Mouse (Mus musculus) common myeloid progenitor, adult 5-6 weeks (primary cell): ENCODE measurements at regions not wholly inside any gene's neighbourhood (a gene's known extent, or its start where the extent isn't known, plus 50 kb on each side); places are given as distances from the start of the nearest gene placed in this dataset.
"Not testable (repeated sequence)": the region's sequence is repeated elsewhere in the genome, so short reads cannot be mapped to it uniquely, and the experiment has no call there.

Source experiments
- ATAC-seq: replicated peaks from 2 replicates; pipeline ENCODE4 v1.8.0; 2016; ENCODE audit warnings: low read depth, mild to moderate bottlenecking, moderate TSS enrichment, inconsistent platforms; ENCODE audit not compliant: poor library complexity, severe bottlenecking

DNA sequence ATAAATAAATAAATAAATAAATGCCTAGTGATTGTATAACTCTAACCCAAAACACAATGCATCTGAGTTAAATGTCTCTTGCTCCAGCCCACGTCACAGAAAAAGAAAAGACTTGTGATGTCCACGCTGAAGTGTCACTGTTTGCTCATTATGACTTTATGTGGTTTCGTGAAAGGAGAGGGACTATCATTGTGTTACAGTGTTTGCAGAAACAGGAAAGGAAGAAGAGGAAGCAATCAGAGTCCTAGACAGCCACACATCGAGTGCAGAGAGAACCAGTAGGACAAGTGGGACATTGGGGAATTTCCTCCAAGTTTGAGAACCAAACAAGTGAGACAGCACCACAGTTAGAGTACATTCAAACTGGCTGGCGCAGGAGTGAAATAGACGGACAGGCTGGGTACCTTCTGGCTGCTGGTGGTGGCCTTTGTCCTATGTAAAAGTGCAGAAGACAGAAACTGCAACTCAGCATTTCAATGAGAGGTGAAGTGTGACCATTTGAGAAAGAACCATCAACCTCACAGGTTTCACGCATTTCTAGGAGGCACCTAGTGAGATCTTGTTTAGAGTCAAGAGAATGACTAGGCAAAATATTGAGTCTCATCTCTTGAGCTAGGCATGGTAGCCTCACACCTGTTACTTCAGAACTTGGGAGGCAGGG lies 59.6 kb downstream of the Fasl start:
- ATAC-seq, result peak; percentile 88

DNA sequence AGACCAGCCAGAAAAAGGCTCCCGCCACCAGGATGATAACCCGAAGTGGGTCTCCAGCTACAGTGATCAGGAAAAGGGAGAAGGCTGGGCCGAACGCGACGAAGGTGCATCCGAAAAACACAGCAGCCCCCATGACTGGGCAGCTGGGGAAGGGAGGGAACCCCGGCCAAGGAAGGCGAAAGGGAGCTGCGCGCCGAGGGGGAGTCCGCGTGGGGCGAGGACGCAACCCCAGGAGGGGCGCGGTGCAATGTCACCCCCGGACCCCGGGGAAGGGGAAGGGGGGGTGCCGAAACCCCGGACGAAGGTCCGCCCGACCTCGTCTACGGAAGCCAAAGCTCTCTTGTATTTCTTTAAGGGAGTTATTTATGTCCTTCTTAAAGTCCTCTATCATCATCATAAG lies 60.9 kb downstream of the Fasl start:
- ATAC-seq, result peak; percentile 63

DNA sequence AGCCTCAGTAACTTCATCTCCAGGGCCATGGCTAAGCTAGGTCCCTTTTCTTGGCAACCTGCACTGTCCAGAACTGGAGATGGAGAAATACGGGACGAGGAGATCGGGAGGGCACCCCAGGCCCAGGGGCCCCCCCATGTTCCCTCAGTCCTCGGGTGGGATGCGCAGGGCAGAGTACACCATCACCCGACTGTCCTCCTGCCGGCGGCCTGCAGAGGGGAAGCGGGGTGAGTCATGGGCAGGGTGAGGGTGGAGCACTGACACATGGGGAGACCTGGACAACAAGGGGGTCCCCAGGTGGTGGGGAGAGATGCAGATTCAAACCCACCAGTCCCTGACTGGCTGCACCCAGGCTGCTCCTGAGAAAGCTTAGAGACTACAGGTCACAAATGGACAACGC lies 62.2 kb downstream of the Fasl start:
- ATAC-seq, result not testable (repeated sequence)

DNA sequence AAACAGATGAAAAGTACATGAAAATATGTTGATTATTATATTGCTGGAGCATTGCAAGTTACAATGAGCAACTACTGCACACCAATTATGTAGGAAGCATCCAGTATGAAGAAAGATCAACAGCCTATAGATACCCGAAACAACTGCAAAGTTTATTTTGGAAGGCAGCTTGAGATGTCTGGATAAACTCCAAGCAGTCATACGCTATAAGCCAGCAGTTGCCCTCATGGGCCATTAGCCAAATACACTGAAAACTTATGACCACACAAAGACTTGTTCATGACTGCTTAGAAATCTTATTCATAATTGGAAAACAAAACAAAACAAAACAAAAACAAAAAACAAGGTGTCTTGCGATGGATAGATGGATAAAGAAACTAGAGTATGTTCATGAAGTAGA lies 68.4 kb downstream of the Fasl start:
- no peak for ATAC-seq

DNA sequence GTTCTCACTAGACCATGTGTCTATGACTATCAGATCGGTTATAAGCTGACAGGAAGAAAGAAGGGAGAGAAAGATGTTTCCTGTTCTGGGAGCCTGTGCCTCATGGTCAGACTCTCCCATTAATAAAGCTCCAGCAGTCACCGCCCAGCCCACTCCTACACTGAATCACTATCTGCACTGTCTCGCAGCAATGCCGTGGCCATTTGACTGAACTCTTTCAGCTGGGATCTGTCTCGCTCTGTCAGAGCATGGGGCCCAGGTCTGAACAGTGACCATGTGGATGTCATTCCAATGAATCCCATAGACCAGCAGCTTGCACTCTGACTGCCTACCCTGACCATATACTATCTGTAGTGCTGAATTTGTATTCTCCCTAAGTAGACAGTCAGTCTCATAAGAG lies 70.0 kb downstream of the Fasl start:
- peak; percentile 60 for ATAC-seq

DNA sequence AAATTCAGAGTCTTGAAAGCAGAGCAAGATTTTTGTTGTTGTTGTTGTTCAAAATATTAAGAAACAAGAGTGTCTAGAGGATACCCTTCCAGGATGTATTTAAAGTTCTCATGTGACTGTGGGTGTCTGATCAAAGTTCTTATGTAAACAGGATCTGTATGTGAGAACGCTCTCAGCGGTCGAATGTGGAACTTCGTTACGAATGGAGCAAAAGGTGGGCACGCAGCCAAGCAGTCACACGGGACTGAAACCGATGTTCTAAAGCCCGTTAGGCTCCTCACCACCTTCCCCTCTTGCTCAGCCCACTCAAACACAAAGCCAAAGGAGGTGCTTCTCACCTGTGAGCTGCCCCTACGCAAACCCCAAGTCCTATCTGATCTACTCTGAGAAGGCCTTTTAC lies 75.4 kb downstream of the Fasl start:
- peak; percentile 96 for ATAC-seq

DNA sequence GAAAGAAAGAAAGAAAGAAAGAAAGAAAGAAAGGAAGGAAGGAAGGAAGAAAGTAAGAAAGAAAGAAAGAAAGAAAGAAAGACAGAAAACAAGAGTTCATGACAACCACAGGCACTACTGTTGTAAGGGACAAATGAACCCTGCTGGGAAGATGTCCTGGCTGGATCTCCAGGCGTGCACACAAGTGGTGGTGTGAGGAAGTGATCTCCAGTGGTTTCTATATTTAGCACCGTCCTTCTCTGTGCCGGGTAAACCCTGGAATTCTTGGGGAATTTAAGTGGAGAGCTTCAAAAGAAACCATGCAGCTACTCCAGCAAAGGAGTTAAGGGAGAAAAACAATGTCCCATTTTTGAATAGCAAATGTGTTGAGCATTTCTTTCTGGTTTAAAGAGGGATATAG lies 76.0 kb downstream of the Fasl start:
- ATAC-seq, result no peak

DNA sequence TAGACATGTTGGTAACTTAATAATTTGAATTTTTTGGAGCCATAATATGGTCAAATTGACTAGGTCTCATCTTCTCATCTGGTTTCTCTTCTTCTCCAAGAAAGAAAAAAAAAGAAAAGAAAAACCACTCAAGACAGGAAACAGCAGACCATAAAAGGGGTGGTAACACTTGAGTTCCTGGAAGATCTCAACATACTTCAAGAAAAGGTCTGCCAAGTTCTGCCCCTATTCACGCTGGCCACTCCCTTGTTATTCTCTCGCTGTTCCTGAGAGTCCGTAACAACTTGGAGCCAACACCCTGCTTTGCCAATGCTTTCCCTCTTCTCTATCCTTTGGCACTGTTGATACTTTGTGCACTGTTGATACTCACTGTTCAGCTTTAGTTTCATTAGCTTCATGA lies 81.2 kb downstream of the Fasl start:
- peak; percentile 45; the same call in 1 of the 2 replicates for ATAC-seq

DNA sequence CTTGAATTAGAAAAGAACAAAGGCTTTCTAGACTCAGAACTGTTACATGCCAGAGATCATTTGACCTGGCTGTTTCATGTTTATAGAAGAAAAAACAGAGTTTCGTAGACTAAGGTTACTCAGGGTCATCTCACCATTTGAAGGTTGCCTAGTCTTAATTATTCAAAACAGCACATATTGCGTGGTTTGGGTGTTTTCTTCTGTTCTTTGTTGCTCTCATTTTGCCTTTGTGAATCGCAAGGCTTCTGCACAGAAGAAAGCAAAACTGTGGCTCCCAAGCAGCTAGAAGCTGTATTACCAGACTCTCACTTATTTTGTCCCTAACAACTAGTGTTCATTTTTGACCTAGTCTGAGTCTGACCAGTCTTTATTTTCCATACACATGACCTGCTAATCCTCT lies 83.3 kb downstream of the Fasl start:
- no peak for ATAC-seq

DNA sequence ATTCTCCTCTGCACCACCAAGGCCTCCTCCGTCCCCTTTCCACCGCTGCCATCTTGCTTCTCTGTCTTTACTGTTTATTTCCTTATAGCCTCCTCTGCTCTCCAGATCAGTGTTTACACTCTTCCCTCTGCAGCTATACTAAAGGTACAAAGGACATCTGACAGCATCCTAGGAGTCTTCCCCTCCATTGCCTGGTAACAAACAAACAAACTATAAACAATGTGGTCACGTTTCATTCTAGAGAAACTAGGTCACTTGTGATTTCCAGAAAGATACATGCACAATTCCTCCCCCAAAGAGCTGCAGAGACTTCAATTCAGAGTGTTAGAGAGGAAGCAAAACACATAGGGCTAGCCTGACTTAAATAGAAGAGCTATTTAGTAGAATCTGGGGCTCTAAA lies 83.8 kb downstream of the Fasl start:
- no peak for ATAC-seq

DNA sequence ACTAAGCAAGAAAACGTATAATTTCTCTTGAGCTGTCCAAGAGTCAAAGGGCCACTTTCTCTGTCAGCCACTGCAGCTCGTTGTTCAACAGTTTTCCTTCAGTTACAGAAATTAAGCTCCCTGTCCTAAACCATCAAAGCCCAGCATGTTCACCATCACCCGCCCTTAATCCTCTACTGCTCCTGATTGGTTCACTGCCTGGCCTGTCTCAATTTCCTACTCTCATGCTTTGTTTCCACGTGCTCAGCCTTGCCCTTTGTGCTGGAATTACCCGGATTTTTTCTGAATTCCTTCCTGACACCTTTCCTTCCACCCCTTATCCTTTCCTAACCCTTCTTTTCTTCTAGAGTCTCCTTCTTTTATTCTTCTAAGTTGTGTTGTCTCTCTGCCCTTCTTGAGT lies 92.4 kb downstream of the Fasl start:
- no peak for ATAC-seq

DNA sequence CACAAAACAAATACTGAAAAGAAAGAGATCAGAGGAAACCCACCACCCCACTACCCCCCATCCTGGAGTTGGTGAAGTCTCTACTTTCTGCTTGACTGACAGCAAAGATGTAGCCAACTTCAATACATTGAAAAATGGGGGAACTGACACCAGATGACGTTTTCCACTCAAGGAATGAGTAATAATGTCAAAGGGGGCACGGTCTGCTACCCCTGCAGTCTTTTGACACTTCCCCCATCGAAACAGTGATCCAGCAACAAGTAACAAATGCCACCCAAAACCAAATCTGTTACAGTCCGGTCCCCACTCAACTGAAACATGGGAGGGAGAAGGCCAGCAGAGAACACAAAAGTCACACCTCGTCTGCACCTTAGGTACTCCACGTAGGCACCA lies 94.5 kb downstream of the Fasl start:
- ATAC-seq, result no peak

DNA sequence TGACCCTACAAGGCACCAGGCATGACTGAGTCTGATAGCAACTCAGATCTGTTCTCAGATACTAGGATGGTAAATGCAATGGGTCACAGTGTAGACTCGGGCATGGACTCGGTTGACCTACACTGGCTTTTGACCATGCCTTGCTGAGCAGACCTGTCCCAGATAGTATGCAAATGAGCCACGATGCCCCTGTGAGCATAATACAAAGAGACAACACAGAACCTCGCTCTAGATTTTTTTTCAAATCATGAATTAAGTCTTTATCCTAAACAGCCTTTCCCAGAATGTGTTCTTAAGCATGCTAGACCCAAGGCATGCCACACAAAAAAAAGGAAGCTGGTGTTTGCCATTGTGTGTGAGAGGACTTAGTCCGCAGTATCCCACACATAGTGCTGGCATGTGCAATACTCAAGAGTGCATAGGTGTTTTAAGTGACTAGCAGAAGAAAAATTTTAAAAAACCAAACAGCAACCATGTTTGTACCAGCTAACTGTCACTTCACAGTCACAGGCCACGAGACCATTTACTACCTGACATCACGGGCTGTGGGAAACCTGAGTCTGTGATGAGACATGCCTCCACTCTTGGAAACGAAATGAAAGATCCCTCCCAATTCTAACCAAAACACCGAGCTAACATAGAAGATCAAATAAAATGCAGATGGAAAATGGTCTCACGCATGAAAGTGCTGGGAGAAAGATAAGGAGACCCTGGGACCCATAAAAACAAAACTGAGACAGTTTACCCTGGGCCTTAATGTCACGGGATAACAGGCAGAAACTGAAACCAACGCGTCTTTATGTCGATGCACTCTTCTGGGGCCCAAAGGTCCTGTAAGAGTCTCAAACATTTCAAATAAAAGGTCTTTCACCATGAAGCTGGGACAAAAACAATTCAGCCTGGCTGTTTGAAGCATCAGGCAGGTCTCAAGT lies 95.2 kb downstream of the Fasl start:
- ATAC-seq, result no peak

DNA sequence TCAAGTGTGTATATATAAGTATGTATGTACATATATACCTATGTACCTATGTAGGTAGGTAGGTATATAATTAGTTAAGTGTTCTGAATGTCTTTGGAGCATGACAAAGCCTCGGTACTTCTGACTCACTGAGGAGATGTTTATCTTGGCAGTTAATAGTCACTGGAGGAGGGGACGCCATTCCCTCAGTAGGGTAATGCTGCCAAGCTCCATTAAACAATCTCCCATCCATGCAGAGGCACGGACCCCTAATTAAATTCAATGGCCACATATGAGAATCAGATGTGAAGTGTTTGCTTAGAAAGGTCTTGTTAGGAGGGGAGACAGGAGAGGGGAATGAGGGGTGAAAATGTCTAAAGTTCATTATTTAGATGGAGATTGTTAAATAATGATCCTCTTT lies 99.3 kb downstream of the Fasl start:
- no peak for ATAC-seq

DNA sequence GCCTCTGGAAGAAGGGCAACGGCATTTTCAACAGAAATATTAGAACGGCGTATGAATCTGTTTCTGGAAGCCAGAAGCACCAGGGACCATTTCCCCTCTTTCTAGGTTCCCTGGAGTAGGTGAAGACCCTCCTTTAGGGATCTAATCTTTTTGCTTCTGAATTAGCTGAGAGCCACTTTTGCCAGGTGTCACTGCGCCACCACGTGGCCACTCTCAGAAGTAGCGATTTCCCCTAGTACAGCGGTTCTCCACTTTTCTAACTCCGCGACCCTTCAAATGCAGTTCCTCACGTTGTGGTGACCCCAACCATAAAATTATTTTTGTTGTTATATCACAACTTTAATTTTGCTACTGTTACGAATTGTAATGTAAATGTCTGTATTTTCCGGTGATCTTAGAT lies 100.7 kb downstream of the Fasl start:
- ATAC-seq, result peak; percentile 80

DNA sequence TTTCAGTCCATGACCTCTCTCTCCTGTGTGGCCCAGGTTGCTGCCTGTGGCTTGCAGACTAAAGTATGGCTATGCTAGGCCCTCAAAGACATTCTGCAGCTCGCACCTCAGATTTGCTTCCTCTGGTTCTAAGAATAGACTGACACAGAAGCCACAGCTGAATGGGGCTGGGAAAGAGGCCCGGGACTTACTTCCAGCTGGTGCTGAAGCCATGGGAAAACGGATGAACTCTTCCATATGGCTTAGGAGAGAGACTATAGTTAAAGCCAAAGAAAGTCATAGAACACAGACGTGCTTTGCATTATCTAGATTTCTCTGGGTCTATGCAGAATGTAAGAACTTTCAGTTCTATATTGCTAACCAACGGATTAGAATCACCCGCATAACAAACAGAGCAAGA lies 107.7 kb downstream of the Fasl start:
- no peak for ATAC-seq

DNA sequence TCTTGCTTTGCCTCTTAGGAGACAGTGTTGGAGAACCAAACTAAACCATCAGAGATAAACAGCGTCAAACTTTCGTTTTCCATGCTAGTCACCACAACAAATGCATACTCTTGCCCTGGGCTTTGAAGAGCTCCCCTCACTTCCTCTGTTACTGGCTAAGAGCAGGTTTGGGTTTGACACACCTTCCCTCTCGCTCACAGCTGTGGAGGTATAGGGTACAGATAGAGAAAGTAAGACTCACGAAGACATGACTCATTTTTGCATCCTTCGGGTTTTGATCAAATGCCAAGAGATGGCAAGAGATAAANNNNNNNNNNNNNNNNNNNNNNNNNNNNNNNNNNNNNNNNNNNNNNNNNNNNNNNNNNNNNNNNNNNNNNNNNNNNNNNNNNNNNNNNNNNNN lies 117.4 kb downstream of the Fasl start:
- no peak for ATAC-seq

DNA sequence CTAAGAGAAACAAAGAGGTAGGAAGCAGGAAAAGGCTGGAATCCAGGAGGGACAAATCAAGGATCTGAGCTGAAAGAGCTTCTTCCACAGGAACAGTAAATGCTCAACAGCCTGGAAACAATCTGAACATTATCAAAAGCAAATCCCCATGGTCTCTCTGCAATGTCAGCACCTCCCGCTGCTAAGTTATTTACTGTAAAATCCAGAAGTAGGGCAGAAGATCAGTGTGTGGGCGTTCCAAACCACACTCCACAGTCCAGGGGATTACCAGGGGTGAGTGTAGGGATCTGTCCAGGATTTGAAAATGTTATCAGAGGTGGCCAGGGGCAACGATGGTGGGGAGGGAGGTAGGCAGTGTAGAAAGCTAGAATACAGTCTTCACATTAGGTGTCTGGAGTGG lies 124.0 kb downstream of the Fasl start:
- no peak for ATAC-seq

DNA sequence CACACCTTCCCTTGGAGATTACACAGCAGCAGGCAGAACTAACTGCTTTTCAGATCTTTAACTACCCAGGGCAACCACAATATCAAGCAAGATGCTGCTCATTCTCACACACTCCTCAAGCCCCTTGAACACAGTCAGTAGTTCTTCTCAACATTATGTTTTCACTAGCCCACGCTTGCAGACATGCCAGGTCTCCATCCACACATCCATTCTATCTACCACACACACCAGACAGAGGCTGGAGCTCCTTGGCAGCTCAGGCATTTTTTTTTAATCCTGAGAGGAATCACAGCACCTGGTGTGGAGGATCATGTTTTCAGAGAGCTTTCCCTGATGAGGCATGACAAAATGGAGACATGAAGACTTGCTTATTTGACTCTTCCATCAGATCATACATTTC lies 124.9 kb downstream of the Fasl start:
- no peak for ATAC-seq

DNA sequence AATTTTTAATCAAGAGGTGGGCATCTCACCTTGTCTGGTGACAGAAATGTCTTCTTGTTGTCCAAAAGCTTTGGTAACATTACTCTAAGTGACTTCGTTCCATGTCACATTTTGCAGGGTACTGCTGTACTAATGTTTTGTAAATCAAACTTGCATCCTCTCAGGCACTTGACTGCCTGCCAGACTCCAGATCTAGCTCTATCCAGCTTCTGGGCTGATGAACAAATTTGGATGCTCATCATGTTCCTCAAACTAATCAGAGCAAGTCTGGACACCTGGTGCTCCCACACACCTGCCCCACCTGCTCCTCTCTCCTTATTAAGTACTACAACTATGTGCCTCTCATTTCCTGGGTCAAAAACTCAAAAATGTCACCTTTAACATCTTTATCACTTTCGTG lies 126.1 kb downstream of the Fasl start:
- no peak for ATAC-seq

DNA sequence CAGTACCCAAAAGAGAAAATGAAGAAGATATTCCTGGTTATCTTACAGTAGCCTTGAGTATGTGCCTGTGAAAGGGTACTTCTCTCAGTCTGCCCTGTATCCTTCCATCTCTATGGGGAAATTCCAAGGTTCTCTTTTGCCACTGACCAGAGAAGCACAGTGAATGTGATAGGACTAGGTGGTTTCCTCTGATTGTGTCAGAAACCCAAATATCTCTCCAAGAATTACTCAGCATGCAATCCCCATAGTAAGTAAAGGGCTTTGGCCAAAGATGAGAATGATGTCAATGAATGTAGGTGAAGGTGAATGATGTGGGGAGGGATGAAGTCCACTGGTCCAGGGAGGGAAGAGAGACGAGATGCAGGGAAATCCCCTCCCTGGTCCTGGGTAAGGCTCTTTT lies 130.8 kb downstream of the Fasl start:
- no peak for ATAC-seq

DNA sequence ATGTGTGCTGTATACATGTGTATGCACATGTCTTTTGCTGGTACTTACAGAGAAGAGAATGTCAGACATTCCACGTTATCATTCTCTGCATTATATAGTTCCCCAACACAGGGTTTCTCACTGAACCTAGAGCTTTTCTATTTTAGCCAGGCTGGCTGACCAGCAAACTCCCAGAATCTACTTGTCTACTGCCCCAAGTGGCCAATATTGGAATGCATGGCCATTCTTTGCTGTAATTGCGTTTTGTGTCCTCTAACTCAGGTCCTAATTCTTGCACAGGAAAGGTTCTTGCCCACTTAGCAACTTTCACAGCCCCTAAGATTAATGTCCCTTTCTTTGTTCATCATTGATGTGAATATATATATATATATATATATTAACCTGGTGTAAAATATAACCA lies 138.9 kb downstream of the Fasl start:
- no peak for ATAC-seq
